Mouse (Mus musculus): ENCODE data around the gene Uchl5.

Gene Uchl5

DNA sequence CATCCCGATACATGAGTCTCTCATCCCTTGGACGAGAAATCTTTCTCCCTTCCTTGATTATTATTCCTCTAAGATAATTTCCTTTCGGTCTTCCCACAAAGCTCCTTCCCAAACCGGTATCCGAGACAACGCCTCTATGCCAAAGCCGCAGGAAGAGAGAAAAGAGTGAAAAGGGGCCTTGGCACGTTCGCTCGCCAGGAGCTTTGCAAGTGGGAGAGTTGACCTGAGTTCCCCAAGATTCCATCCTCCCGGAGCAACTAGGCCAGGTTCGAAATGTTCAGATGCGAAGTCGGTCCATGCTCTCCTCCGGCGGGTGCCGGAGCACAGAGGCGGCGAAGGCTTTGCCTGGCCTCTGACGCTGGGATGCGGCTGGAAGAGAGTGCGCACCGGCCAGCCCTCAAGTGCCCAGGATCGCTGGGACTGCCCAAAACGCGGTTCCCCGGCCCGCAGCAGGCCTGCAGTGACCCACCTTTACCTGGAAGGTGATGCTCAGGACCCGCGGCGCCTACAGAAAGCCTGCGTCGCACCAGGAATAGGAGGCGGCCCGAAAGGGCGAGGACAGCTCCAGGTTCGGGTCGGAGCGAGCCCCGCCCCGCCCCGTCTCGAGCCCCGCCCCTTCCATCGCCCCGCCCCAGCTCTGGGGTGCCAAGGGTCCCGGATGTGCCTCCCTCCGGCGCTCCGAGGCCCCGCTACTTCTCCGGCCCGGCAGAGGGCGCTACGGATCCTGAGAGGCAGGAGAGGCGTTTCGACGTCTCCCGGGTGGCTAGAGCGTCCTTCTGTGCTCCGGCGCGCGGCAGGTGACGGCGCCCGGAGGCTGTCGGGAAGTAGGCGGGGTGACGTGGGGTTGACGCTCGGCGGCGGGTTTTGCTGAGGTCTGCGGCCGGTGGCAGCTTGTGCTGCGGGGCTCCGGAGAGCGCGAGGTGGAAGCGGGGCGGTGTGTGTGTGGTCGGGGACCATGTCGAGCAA lies at the start of gene Uchl5, which contains the start of gene Trove2:
TSS of gene Uchl5 (plus strand) at position 827 of the 966 bp plus-strand sequence.
TSS of gene Trove2 (minus strand) at position 623 of the 966 bp plus-strand sequence.
- peak; percentile 97 for DNase-seq

- DNase-seq, result no peak
Measured at GRCm38 (mm10) chr1:143727701-143728445, 49.2 kb upstream of the Uchl5 start.

DNA sequence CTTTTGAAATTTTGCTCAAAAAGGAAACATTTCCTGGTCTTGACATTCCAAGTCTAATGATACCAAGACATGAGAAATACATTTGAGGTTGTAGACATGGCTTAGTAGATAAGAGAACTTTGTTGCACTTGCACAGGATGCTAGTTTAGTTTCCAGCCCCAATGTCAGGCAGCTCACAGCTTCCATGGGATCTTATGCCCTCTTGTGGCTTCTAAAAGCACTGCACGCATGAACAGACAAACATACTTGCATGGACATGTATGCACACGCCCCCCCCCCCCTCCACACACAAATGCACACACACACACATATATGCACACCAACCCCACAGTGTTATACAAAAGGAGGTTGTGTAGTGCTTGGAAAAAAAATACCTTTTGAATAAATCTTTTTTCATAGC lies 46.2 kb upstream of the Uchl5 start:
- DNase-seq, result peak; percentile 59

DNA sequence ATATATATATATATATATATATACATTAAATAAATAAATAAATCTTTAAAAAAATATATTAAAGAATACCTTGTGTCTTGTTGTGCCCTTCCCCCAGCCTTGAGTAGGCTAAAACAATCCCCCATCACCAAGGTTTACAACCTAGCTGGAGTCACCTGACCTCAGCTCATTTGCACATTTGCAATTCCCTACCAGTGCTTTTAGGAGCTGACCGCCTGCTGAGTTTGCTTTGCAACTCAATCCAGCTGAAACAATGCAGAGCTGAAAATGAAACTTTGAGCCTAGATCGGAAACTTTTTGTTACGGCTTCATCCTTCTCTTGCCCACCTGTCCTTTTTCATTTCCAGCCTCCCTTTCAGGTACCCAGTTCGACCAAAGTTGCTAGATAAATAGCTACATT lies 45.4 kb upstream of the Uchl5 start:
- DNase-seq, result no peak

- DNase-seq, result no peak
Measured at GRCm38 (mm10) chr1:143733914-143734410, 43.1 kb upstream of the Uchl5 start.

DNA sequence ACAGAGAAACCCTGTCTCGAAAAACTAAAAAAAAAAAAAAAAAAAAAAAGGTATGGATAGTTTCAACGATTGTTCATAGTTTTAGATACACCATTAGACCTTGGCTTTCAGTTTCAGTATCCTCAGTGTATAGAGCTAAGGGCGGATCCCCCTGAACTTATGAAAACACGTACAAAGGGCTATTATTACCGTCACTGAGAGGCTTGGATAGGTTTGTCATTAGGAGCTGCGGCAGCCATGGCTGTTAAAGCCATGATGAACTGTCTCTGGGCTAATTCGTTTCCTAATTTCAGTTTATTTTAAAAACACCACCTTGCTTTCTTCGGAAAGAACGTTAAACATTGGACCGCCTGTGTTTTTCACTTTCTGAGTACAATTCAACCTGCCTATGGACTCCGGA lies 38.3 kb upstream of the Uchl5 start:
- DNase-seq, result peak; percentile 25

DNA sequence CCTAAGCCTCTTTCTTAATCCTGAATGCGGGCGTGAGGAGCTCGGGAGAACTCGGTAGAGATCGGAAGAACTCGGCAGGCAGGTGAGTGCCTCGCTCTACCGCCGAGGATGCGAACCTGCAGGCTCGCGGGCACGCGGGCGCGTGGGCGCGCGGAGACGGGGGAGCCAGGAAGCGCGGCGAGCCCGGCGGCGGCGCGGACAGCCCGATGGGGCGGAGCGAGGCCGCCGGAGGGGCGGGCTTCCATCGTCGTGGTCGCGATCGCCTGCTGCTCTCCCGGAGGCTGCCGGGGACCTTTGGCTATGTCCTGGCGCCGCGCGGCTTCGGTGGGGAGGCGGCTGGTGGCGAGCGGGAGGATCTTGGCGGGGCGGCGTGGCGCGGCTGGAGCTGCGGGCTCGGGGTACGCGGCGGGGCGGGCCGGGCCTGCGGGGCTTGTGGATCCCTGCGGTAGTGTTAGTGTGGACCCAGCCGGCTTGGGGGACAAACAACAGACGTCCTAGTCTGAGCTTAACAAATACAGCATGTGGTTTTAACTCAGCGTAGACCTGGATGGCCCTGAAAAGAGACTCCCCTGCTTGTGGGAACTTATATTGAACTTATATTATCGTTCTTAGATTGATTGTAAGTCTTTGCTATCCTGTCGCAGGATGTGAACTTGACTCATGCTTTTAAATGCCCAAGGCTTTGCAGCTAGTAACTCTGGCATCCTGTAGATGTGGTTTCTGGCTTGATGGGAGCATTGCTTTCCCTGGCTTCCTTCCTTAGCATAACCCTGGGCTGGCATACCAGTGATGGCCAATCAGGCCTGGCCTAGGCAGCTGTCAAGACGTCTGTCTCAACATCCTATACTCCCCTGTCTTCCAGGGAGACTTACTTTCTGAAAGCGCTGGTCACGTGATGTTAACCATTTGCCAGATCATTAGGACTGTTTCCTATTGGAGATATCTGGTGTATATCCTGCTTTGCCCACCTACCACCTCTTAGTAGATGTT lies 37.4 kb upstream of the Uchl5 start:
- peak; percentile 92 for DNase-seq

DNA sequence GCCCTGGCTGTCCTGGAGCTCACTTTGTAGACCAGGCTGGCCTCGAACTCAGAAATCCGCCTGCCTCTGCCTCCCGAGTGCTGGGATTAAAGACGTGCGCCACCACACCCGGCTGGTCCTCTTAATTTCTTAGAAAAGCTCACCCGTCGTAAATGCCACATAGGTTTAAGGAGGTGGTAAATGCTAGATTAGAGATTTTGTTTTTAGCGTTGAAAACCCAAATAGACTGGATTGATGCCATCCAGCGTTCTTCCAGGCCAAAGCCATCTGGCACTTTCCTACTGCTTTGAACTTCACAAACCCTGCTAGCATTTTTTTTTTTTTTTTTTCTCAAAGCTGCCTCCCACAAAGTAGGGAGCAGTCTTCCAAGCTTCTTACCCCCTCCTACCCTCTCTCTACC lies 36.5 kb upstream of the Uchl5 start:
- no peak for DNase-seq

GRCm38 (mm10) chr1:143741331-143741730 lies 35.7 kb upstream of the Uchl5 start:
- DNase-seq, result no peak

DNA sequence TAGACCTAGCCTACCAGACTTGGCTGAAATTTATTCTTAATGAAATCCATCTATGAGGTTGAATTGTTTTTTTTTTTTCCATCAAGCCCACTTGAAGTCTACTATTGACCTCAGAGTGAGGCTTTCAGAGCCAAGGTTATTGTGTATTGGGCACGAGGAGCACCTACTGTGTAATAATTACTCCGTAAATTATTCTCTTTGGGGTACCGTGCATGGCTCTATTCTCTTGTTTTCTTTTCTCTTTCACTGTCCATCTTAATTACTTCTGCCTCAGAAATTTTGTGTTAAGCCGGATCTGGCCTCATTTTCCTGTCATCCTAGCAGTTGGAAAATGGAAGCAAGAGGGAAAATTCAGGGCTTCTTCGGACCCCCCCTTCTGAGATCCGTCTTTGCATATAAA lies 34.9 kb upstream of the Uchl5 start:
- DNase-seq, result no peak

GRCm38 (mm10) chr1:143745871-143746270 lies 31.2 kb upstream of the Uchl5 start:
- no peak for DNase-seq

DNA sequence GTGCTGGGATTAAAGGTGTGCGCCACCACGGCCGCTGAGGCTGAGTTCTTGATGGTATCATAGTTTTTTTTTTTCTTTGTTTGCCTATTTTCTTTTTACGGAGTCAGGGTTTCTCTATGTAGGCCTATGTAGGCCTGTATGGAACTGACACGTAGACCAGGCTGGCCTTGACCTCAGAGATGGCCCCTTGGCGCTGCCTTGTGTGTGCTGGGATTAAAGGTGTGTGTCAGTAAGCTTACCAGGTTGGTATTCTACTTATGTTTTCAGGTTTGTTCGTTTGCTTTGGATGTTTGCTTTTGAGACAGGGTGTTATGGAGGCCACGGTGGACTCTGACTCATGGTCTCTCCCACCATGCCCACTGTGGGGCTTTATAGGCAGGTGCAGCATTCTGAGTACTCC lies 14.9 kb upstream of the Uchl5 start:
- DNase-seq, result no peak

- peak; percentile 8 for DNase-seq
Measured at GRCm38 (mm10) chr1:143764443-143764842, 12.6 kb upstream of the Uchl5 start.

DNA sequence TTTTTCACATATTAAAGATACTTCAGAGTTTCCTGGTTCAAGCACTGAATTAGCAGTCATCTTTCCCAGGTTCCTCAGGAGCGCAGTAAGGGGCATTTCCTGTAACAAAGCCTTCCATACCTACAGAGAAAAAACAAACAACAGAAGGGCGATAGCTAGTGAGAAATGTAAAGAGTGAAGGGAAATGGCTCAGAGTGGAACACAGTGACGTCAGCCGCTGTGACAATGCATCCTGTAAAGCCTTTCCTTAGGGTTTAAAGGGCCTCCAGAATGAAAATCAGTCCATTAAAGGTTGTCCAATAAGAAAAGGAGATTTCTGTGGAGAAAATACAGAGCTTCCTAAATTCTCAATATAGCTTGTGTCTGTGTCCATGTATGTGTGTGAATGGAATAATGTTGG lies 11.3 kb upstream of the Uchl5 start:
- DNase-seq, result no peak

DNA sequence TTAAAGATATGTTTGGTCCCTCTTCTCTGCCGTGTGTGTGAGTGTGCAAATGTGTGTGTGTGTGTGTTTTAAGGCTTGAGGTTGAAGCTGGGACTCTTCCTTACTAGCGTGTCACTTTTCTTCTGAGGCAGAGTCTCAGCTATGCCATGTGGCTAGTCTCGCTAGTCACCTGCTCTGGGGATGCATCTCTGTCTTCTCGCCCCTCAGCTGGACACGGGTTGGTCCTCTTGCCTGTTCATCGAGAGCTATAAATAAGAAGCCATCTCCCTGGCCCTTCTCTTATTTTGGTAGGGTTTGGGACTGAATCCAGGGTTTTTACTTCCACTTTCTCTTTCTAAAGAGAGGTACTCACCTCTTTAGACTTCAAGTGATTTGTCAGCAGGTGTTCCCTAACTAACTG lies 10.8 kb upstream of the Uchl5 start:
- DNase-seq, result no peak

GRCm38 (mm10) chr1:143770444-143771109 lies 6.5 kb upstream of the Uchl5 start:
- peak; percentile 46 for DNase-seq

DNA sequence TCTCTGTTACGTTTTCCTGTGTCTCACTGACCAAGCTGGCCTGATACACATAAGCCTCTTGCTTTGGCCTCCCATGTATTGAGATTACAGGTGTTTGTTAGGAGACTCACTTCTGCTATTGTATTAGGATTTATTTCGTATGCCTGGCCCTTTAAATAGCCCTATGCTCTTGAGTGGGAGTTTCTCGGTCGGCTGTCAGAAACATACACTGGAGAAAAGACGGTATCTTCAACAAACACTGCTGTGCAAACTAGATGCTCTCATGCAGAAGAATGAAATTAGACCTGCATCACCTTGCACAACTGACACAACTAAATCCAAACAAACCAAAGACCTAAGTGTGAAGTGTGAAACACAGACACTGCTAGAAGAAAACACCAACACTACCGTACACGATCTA lies 4.0 kb upstream of the Uchl5 start:
- no peak for DNase-seq

- no peak for DNase-seq
Measured at GRCm38 (mm10) chr1:143773909-143774308, 3.2 kb upstream of the Uchl5 start.

GRCm38 (mm10) chr1:143777558-143778218 lies 616 bp downstream of the Uchl5 start:
- DNase-seq, result peak; percentile 9

GRCm38 (mm10) chr1:143788584-143789227 lies 11.6 kb downstream of the Uchl5 start:
- peak; percentile 64 for DNase-seq

GRCm38 (mm10) chr1:143803537-143803936 lies 26.5 kb downstream of the Uchl5 start:
- peak; percentile 83 for DNase-seq
